Mouse (Mus musculus) hindbrain, embryonic 10.5 days (tissue): ENCODE data around the gene Otop2. TPM values are rescaled to one million over a fixed set of nuclear protein-coding genes. Genes with fewer than 3 reads are reported as not detected.

ENCODE experiments used
- DNase-seq: peaks from one replicate; pipeline ENCODE4 v3.0.0-alpha.2; 2017; ENCODE audit warnings: low spot score
- H3K27ac ChIP-seq: fragments of 300-500 bp; sonication (generic); 2 replicates; pipeline ENCODE4 v1.5.1; 2016; ENCODE audit warnings: mild to moderate bottlenecking, moderate library complexity
- H3K27me3 ChIP-seq: fragments of 300-500 bp; sonication (generic); 2 replicates; pipeline ENCODE4 v1.6.1; 2016; ENCODE audit warnings: mild to moderate bottlenecking; ENCODE audit not compliant: poor library complexity, insufficient read depth, severe bottlenecking
- H3K36me3 ChIP-seq: fragments of 300-500 bp; sonication (generic); 2 replicates; pipeline ENCODE4 v1.6.1; 2016; ENCODE audit warnings: mild to moderate bottlenecking, moderate library complexity
- H3K4me1 ChIP-seq: fragments of 300-500 bp; sonication (generic); replicated peaks from 2 replicates; pipeline ENCODE4 v1.6.1; 2016; ENCODE audit warnings: mild to moderate bottlenecking
- H3K4me3 ChIP-seq: fragments of 300-500 bp; sonication (generic); 2 replicates; pipeline ENCODE4 v1.5.1; 2016; ENCODE audit warnings: mild to moderate bottlenecking, moderate library complexity
- H3K9me3 ChIP-seq: fragments of 300-500 bp; sonication (generic); 2 replicates; pipeline ENCODE4 v1.6.1; 2016; ENCODE audit warnings: mild to moderate bottlenecking, moderate library complexity
- WGBS: fragments of 180-500 bp; shearing (Covaris S2); methylation state at CpG from one replicate; pipeline ENCODE4 v1.1.7; 2016; 5-methylcytosine and 5-hydroxymethylcytosine counted together
- polyA plus RNA-seq: library from polyadenylated mRNA; unstranded; fragments of >200 nt; fragmentation: Nextera tagmentation; extraction: Ambion mirVana; gene quantifications from 2 replicates; pipeline ENCODE4 v1.2.1, GENCODE M21; 2016

The Otop2 gene
- polyA plus RNA-seq, 1 experiment from 2014 or later, result not detected

DNA sequence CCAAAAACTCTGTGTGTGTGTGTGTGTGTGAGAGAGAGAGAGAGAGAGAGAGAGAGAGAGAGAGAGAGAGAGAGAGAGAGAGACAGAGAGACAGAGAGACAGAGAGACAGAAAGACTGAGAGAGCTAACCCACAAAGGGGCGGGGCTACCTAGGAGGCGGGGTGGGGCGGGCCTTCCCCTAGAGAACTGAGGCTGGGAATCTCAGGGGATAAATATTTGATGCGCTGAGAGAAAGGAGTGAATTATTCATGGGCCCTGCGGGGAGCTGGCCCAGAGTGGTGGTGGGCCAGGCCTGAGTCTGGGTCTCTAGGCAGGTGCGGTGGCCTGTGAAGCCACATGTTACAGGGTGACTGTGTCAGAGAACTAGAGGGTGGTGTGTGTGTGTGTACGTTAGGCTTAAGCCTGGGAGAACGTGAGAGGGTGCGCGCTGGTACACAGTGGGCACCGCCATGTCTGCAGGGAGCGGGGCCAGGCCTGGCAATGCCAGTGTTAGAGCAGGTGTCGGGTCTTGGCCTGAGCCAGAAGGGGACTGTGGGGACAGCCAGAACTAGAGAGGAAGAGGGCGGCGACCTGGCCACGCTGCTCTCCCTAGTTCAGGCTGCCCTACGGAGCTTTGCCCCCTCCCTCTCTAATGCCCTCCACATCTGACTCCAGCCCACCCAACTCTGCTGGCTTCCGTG is 12.9 kb downstream of the Otop2 start:
- DNase-seq, result peak; percentile 31
- Histone ChIP-seq H3K9me3 (no peaks in the 10 kb centered on the region), H3K27me3 (peaks cover 100% of the 10 kb centered on the region), H3K4me1 (peaks cover 51% of the 10 kb centered on the region), H3K4me3 (0 out of 2 replicates have a peak overlapping the region, but pooled peaks have one; percentile 21), H3K27ac (peak overlapping the region; percentile 16; the same call in 1 of the 2 replicates), H3K36me3 (no peaks in the 10 kb centered on the region)
- WGBS, result 4% methylated on average over 18 of the region's 18 CpGs

- Histone ChIP-seq H3K36me3 (no peaks in the 10 kb centered on the region), H3K4me3 (peak within 1 kb of the TSS; percentile 31), H3K27ac (0 out of 2 replicates have a peak within 1 kb of the TSS, but pooled peaks have one; percentile 5), H3K4me1 (peaks cover 51% of the 10 kb centered on the region), H3K27me3 (peaks cover 94% of the 10 kb centered on the region), H3K9me3 (no peaks in the 10 kb centered on the region)
- WGBS, result 5% methylated on average over 35 of the region's 35 CpGs
- DNase-seq, result peak; percentile 89
Measured at GRCm38 (mm10) chr11:115321906-115322693, 15.1 kb downstream of the Otop2 start, which contains the start of gene Ush1g. Gene Ush1g, minus strand, starts transcription at chr11:115322041.

DNA sequence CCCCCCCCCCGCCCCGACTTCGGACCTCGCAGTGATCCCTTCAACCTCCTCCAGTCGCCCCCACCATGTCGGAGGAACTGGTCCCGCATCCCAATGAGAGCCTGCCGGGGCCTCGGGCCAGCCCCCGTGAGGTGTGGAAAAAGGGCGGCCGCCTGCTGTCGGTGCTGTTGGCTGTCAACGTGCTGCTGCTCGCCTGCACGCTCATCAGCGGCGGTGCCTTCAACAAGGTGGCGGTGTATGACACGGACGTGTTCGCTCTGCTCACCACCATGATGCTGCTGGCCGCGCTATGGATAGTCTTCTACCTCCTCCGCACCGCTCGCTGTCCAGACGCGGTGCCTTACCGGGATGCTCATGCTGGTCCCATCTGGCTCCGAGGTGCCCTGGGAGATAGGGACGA is 16.4 kb downstream of the Otop2 start:
- peak overlapping the region; percentile 3; the same call in 1 of the 2 replicates for H3K4me3 ChIP-seq
- no peak overlapping the region for H3K27ac ChIP-seq
- DNase-seq, result peak; percentile 3
- H3K27me3 ChIP-seq, result peaks cover 91% of the 10 kb centered on the region
- 21% methylated on average over 32 of the region's 32 CpGs for WGBS
- H3K4me1 ChIP-seq, result peaks cover 45% of the 10 kb centered on the region
- no peaks in the 10 kb centered on the region for H3K9me3 ChIP-seq
- H3K36me3 ChIP-seq, result no peaks in the 10 kb centered on the region

GRCm38 (mm10) chr11:115326730-115327129 is 19.8 kb downstream of the Otop2 start:
- peaks cover 83% of the 10 kb centered on the region for H3K27me3 ChIP-seq
- 81% methylated on average over 7 of the region's 7 CpGs for WGBS

GRCm38 (mm10) chr11:115329339-115329738 is 22.4 kb downstream of the Otop2 start:
- no peak overlapping the region for H3K4me3 ChIP-seq
- H3K27ac ChIP-seq, result no peak overlapping the region
- H3K9me3 ChIP-seq, result no peaks in the 10 kb centered on the region
- H3K4me1 ChIP-seq, result peaks cover 9% of the 10 kb centered on the region
- 69% methylated on average over 15 of the region's 15 CpGs for WGBS
- peaks cover 83% of the 10 kb centered on the region for H3K27me3 ChIP-seq
- H3K36me3 ChIP-seq, result no peaks in the 10 kb centered on the region
- no peak for DNase-seq

More at GRCm38 (mm10) chr11:115326730-115327129, 19.8 kb downstream of the Otop2 start:
- no peak overlapping the region for H3K27ac ChIP-seq
- H3K36me3 ChIP-seq, result no peaks in the 10 kb centered on the region
- no peaks in the 10 kb centered on the region for H3K9me3 ChIP-seq
- DNase-seq, result no peak
- H3K4me3 ChIP-seq, result no peak overlapping the region
- H3K4me1 ChIP-seq, result peaks cover 15% of the 10 kb centered on the region

DNA sequence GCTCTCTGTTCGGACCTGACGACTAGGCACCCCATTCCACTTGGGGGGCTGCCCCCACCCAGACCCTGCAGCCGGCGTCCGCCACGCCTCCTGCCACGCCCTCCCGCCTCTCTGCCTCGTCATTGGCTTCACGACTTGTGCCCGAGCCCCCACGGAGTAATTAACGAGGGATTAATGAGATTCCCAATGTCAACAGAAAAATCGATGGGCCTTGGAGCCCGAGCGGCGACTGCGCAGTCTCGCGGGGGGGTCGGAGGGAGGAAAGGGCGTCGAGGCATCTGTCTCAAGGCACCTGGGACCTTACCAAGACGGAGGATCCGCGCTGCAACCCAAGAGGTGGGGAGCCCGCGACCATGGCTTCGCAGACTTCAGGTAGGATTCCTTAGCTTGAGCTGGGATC is 27.6 kb downstream of the Otop2 start, which contains the start of gene Otop3:
Gene Otop3 (plus strand): TSS at position 201 of the 400 bp plus-strand sequence.
- Histone ChIP-seq H3K4me1 (peaks cover 24% of the 10 kb centered on the region), H3K4me3 (peak within 1 kb of the TSS; percentile 38), H3K27me3 (peaks cover 84% of the 10 kb centered on the region), H3K9me3 (no peaks in the 10 kb centered on the region), H3K36me3 (no peaks in the 10 kb centered on the region), H3K27ac (no peak within 1 kb of the TSS; the same call in 1 of the 2 replicates)
- WGBS, result 6% methylated on average over 29 of the region's 29 CpGs
- DNase-seq, result peak; percentile 31

DNA sequence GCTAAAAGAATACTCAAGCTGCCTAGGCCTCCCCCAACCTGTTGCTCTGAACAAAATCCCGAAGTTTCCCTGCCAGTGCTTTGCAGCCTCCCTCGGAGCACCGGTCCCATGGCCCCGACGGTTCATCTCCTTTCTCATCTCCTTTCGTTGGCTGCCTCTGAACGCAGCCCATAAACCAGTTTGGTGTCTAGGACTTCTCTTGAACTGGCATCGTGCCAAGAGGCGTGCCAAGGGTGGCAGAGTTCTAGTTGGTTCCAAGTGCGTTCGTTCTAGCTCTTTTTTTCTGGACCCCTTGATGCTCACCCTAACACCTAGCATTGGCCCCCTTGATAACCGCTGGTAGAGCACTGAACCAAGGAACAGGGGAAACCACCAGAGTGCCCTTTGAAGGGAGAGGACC is 28.3 kb downstream of the Otop2 start:
- Histone ChIP-seq H3K4me1 (peaks cover 24% of the 10 kb centered on the region), H3K27ac (no peak overlapping the region; the same call in 1 of the 2 replicates), H3K4me3 (no peak overlapping the region), H3K36me3 (no peaks in the 10 kb centered on the region), H3K27me3 (peaks cover 86% of the 10 kb centered on the region), H3K9me3 (no peaks in the 10 kb centered on the region)
- 61% methylated on average over 12 of the region's 12 CpGs for WGBS
- DNase-seq, result no peak

DNA sequence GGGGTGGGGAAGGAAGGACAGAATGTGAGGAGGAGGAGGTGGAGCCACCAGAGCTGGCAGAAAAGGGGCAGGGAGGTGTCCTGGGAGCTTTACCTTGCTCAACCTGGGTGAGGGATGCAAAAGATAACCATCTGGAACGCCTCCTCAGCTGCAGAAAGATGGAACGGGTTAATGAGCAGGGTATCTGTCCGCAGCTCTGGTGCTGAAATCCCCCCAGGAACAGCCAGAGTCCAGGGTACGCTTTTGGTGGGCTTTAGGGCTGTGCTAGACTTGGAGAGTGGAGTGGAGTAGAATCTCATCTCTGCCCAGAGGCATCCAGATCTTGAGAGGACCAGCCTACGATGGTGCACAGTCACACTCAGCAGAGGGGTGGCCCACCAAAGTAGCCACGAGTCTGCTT is 29.2 kb downstream of the Otop2 start:
- H3K36me3 ChIP-seq, result no peaks in the 10 kb centered on the region
- H3K4me1 ChIP-seq, result peaks cover 24% of the 10 kb centered on the region
- peaks cover 86% of the 10 kb centered on the region for H3K27me3 ChIP-seq
- no peak overlapping the region for H3K4me3 ChIP-seq
- WGBS, result 22% methylated on average over 6 of the region's 6 CpGs
- no peak overlapping the region for H3K27ac ChIP-seq
- H3K9me3 ChIP-seq, result no peaks in the 10 kb centered on the region
- peak; percentile 46 for DNase-seq

DNA sequence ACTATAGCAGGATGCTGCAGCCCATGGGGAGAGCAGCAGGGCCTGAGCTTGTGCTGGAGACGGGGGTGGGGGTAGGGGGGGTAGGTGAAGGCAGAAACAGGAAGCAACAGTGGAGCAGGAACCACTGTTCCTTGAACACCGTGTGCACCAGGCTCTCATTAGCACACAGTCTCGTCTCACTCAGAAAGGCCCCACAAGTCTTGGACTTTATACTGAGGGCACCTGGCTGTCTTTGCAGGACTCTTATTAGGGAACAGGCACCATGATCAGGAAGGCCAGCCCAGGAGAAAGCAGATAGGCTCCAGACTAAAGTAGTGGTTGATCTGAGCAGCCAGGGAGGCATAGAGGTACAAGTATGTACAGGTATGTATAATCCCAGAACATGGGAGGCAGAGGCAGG is 30.4 kb downstream of the Otop2 start:
- Histone ChIP-seq H3K9me3 (no peaks in the 10 kb centered on the region), H3K27me3 (peaks cover 83% of the 10 kb centered on the region), H3K4me1 (peaks cover 24% of the 10 kb centered on the region), H3K4me3 (no peak overlapping the region), H3K36me3 (no peaks in the 10 kb centered on the region), H3K27ac (no peak overlapping the region)
- no peak for DNase-seq
- WGBS, result 66% methylated on average over 3 of the region's 3 CpGs

GRCm38 (mm10) chr11:115337826-115338225 is 30.9 kb downstream of the Otop2 start:
- Histone ChIP-seq H3K36me3 (no peaks in the 10 kb centered on the region), H3K27ac (no peak overlapping the region), H3K27me3 (peaks cover 78% of the 10 kb centered on the region), H3K4me3 (no peak overlapping the region), H3K4me1 (peaks cover 24% of the 10 kb centered on the region), H3K9me3 (no peaks in the 10 kb centered on the region)
- DNase-seq, result no peak
- WGBS, result 71% methylated on average over 1 of the region's 1 CpGs

- 70% methylated on average over 2 of the region's 2 CpGs for WGBS
- H3K4me3 ChIP-seq, result no peak overlapping the region
- no peaks in the 10 kb centered on the region for H3K36me3 ChIP-seq
- peaks cover 21% of the 10 kb centered on the region for H3K4me1 ChIP-seq
- DNase-seq, result no peak
- peaks cover 76% of the 10 kb centered on the region for H3K27me3 ChIP-seq
- H3K9me3 ChIP-seq, result no peaks in the 10 kb centered on the region
- no peak overlapping the region for H3K27ac ChIP-seq
Measured at GRCm38 (mm10) chr11:115341246-115341645, 34.3 kb downstream of the Otop2 start.

DNA sequence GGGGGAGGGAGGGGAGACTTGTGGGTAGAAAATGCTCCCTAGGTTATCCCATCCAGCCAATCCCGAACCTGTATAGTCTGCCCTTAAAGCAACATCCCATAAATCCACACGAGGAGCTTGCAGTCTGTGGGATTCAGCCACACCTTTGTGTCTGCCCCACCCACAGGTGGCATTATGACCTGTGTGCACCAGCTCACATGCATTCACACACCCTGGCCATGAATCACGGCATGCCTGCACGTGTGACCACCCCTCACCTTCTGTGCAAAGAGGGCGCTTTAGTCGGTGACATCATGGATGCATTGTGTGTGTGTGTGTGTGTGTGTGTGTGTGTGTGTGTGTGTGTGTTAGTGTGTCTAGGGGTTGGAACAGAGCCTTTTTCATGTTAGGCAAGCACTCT is 34.9 kb downstream of the Otop2 start:
- WGBS, result 77% methylated on average over 6 of the region's 6 CpGs
- no peak overlapping the region for H3K4me3 ChIP-seq
- peaks cover 76% of the 10 kb centered on the region for H3K27me3 ChIP-seq

DNA sequence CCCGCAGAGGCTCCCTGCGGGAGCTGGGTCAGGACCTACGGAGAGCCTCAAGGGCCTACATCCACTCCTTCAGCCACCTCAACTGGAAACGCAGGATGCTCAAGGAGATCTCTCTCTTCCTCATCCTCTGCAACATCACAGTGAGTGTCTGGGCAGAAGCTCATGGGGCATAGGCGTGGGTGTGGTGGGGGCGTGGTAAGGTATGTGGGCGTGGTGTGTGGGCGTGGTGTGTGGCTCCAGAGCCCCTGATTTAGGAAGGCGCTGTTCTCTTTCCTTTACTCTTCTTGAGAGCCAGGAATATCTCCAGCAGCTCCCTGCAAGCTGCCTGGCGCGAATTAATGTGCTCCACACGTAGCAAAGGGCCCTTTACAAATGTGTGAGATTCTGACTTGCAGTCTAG is 38.0 kb downstream of the Otop2 start:
- no peak overlapping the region for H3K27ac ChIP-seq
- peaks cover 76% of the 10 kb centered on the region for H3K27me3 ChIP-seq
- H3K36me3 ChIP-seq, result peaks cover 8% of the 10 kb centered on the region; the same call in 1 of the 2 replicates
- DNase-seq, result no peak
- H3K4me3 ChIP-seq, result no peak overlapping the region
- no peaks in the 10 kb centered on the region for H3K9me3 ChIP-seq
- H3K4me1 ChIP-seq, result peaks cover 22% of the 10 kb centered on the region
- WGBS, result 10% methylated on average over 12 of the region's 12 CpGs

More for the DNA sequence above, 34.9 kb downstream of the Otop2 start:
- no peaks in the 10 kb centered on the region for H3K36me3 ChIP-seq
- no peaks in the 10 kb centered on the region for H3K9me3 ChIP-seq
- H3K27ac ChIP-seq, result no peak overlapping the region
- H3K4me1 ChIP-seq, result peaks cover 24% of the 10 kb centered on the region
- no peak for DNase-seq
